Mouse (Mus musculus) liver, embryonic 18 days (tissue): Measurements from ENCODE around the gene Vmn1r220. TPM values are rescaled to one million over a fixed set of nuclear protein-coding genes. Genes with fewer than 3 reads are reported as not detected.

ENCODE experiments used
- polyA plus RNA-seq: library from polyadenylated mRNA; depleted of rRNA; stranded (reverse); fragments of >200 nt; gene quantifications from 2 replicates; pipeline ENCODE4 v1.2.3, GENCODE M21; 2012; rRNA removed

Vmn1r220 gene
- not detected in 2 replicates for polyA plus RNA-seq

GRCm38 (mm10) chr13:23187875-23188274 is at the start of gene Vmn1r220:
Gene Vmn1r220 (minus strand): TSS chr13:23187975.

GRCm38 (mm10) chr13:23235847-23236246 is 48.1 kb upstream of the Vmn1r220 start, which contains the start of gene Vmn1r222:
Gene Vmn1r222 (minus strand): TSS chr13:23235947.

GRCm38 (mm10) chr13:23213827-23214226 is 26.1 kb upstream of the Vmn1r220 start, which contains the start of gene Vmn1r221:
Gene Vmn1r221 (plus strand): TSS chr13:23214127.

GRCm38 (mm10) chr13:23159012-23159411 is 28.8 kb downstream of the Vmn1r220 start, which contains the start of gene Vmn1r219:
Gene Vmn1r219 (plus strand): TSS chr13:23159312.

GRCm38 (mm10) chr13:23133099-23133498 is 54.7 kb downstream of the Vmn1r220 start, which contains the start of gene Vmn1r218:
Gene Vmn1r218 (plus strand): TSS chr13:23133155.

Other genes starting within 250 kb of the Vmn1r220 start
- gene Vmn1r213, start 180.3 kb downstream of the Vmn1r220 start, polyA plus RNA-seq, result not detected in 2 replicates
- gene Vmn1r214, start 157.6 kb downstream of the Vmn1r220 start, polyA plus RNA-seq, result not detected in 2 replicates
- not detected in 2 replicates for gene Vmn1r215, start 120.0 kb downstream of the Vmn1r220 start, polyA plus RNA-seq
- gene Vmn1r217, start 69.7 kb downstream of the Vmn1r220 start, polyA plus RNA-seq, result not detected in 2 replicates
- not detected in 2 replicates for gene Vmn1r218, start 54.8 kb downstream of the Vmn1r220 start, polyA plus RNA-seq
- gene Vmn1r219, start 28.7 kb downstream of the Vmn1r220 start, polyA plus RNA-seq, result not detected in 2 replicates
- gene Vmn1r221, start 26.2 kb upstream of the Vmn1r220 start, polyA plus RNA-seq, result not detected in 2 replicates
- gene Vmn1r222, start 48.0 kb upstream of the Vmn1r220 start, polyA plus RNA-seq, result not detected in 2 replicates
- not detected in 2 replicates for gene Vmn1r223, start 59.2 kb upstream of the Vmn1r220 start, polyA plus RNA-seq
- gene Zfp322a, start 181.2 kb upstream of the Vmn1r220 start, polyA plus RNA-seq, result 5.1 and 5.9 TPM in 2 replicates
- gene Abt1, start 235.9 kb upstream of the Vmn1r220 start, polyA plus RNA-seq, result 3.2 and 3.3 TPM in 2 replicates